Mouse (Mus musculus) forebrain, postnatal 0 days (tissue): ENCODE data around the gene Yeats2. TPM values are rescaled to one million over a fixed set of nuclear protein-coding genes. Genes with fewer than 3 reads are reported as not detected.

ENCODE experiments used
- ATAC-seq: fragments of 200-750 bp; cut with Nextera tagmentation; 2 replicates; pipeline ENCODE4 v1.8.0; 2017; ENCODE audit warnings: mild to moderate bottlenecking, moderate library complexity
- DNase-seq: peaks from one replicate; pipeline ENCODE4 v3.0.0-alpha.2; 2015
- H3K27ac ChIP-seq: fragments of 300-500 bp; sonication (generic); 2 replicates; pipeline ENCODE4 v1.5.1; 2014; ENCODE audit warnings: low read depth, mild to moderate bottlenecking, antibody characterized with exemption, low read length, moderate library complexity, mixed read lengths
- H3K27me3 ChIP-seq: fragments of 300-500 bp; sonication (generic); 2 replicates; pipeline ENCODE4 v1.6.1; 2014; ENCODE audit warnings: mild to moderate bottlenecking, low read length, mixed read lengths; ENCODE audit not compliant: insufficient read depth
- H3K36me3 ChIP-seq: fragments of 300-500 bp; sonication (generic); 2 replicates; pipeline ENCODE4 v1.6.1; 2014; ENCODE audit warnings: mild to moderate bottlenecking, moderate library complexity; ENCODE audit not compliant: insufficient read depth
- H3K4me1 ChIP-seq: fragments of 300-500 bp; sonication (generic); 2 replicates; pipeline ENCODE4 v1.6.1; 2014; ENCODE audit warnings: antibody characterized with exemption; ENCODE audit not compliant: insufficient read depth
- H3K4me2 ChIP-seq: fragments of 300-500 bp; sonication (generic); 2 replicates; pipeline ENCODE4 v1.6.1; 2014; ENCODE audit warnings: low read depth, mild to moderate bottlenecking, moderate library complexity
- H3K4me3 ChIP-seq: fragments of 300-500 bp; sonication (generic); 2 replicates; pipeline ENCODE4 v1.5.1; 2014; ENCODE audit warnings: low read depth, low read length, mixed read lengths
- H3K9ac ChIP-seq: fragments of 300-500 bp; sonication (generic); 2 replicates; pipeline ENCODE4 v1.6.1; 2014; ENCODE audit warnings: mild to moderate bottlenecking
- H3K9me3 ChIP-seq: fragments of 300-500 bp; sonication (generic); 2 replicates; pipeline ENCODE4 v1.6.1; 2016; ENCODE audit warnings: low read length
- CTCF ChIP-seq: sonication (generic); IDR thresholded peaks from 2 replicates; pipeline ENCODE4 v1.5.1; 2016; ENCODE audit warnings: antibody characterized with exemption, control low read depth, low read depth
- whole genome bisulfite sequencing: fragments of 180-500 bp; shearing (Covaris S2); extraction: QIAGEN DNeasy Blood & Tissue Kit; methylation state at CpG from one replicate; pipeline ENCODE4 v1.1.7; 2014; 5-methylcytosine and 5-hydroxymethylcytosine counted together
- polyA plus RNA-seq: library from polyadenylated mRNA; unstranded; fragments of >200 nt; fragmentation: Nextera tagmentation; extraction: Ambion mirVana; gene quantifications from 2 replicates; pipeline ENCODE4 v1.2.1, GENCODE M21; 2015
- total RNA-seq: library from RNA; depleted of rRNA; stranded (reverse); fragments of >200 nt; gene quantifications from 2 replicates; pipeline ENCODE4 v1.2.3, GENCODE M21; 2014; rRNA removed

The Yeats2 gene
- total and polyA plus RNA-seq, 2 experiments from 2014 or later = 10.1 to 43.9 TPM

DNA sequence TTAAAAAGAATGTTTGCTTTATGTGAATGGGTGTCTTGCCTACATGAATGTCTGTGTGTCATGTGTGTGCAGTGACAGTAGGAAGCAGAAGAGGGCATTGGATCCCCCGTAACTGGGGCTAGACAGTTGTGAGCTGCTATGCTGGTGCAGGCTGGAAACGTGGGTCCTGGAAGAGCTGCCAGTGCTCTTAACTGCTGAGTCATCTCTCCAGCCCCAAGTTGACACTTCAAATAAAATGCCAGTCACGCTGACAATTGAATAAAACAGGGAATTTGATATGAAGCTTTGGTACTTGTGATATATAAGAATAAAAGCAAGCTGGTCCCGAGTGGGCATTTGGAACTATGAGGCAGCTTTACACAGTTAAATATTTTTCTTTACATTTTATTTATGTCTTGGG lies 139.4 kb downstream of the Yeats2 start:
- ATAC-seq (no peak), DNase-seq (no peak)
- Histone ChIP-seq H3K27me3 (no peaks in the 10 kb centered on the region), H3K4me3 (no peak overlapping the region), H3K4me1 (no peaks in the 10 kb centered on the region), H3K9ac (no peak overlapping the region), H3K36me3 (peaks cover 66% of the 10 kb centered on the region), H3K9me3 (no peaks in the 10 kb centered on the region), H3K4me2 (no peak overlapping the region), H3K27ac (no peak overlapping the region)
- TF ChIP-seq CTCF = no peak
- WGBS = 88% methylated on average over 4 of the region's 4 CpGs

Other genes starting within 250 kb of the Yeats2 start
- gene Klhl6, start 158.0 kb upstream of the Yeats2 start, total RNA-seq = 2.7 and 3.2 TPM in 2 replicates
- 2.2 and 3.0 TPM in 2 replicates for gene Klhl6, start 158.0 kb upstream of the Yeats2 start, polyA plus RNA-seq
- gene Klhl24, start 43.5 kb upstream of the Yeats2 start, total RNA-seq = 97.9 and 130 TPM in 2 replicates
- gene Klhl24, start 43.5 kb upstream of the Yeats2 start, polyA plus RNA-seq = 32.2 and 43.1 TPM in 2 replicates
- gene Map6d1, start 100.3 kb downstream of the Yeats2 start, total RNA-seq = 4.8 and 7.2 TPM in 2 replicates
- gene Map6d1, start 100.3 kb downstream of the Yeats2 start, polyA plus RNA-seq = 2.7 and 4.2 TPM in 2 replicates
- gene Parl, start 161.3 kb downstream of the Yeats2 start, total RNA-seq = 32.7 and 39.2 TPM in 2 replicates
- 90.9 and 91.2 TPM in 2 replicates for gene Parl, start 161.3 kb downstream of the Yeats2 start, polyA plus RNA-seq
- gene Cyp2ab1, start 184.3 kb downstream of the Yeats2 start, total RNA-seq = not detected in 2 replicates
- gene Cyp2ab1, start 184.3 kb downstream of the Yeats2 start, polyA plus RNA-seq = not detected in 2 replicates